Comparison of ENCODE assay signal across 16 mouse cellular contexts in genomic region chr12:29124079-29124668, GRCm38 (mm10).
A peak's percentile ranks its signal among the peaks of the same experiment; 100 is the strongest.
DNase-seq lines count a peak whose midpoint lies in the region; ATAC-seq and TF ChIP-seq lines count a peak whose summit lies in the region.
"Had no signal": no experiment of that assay in that cellular context is flagged by ENCODE, and none has a peak within 500 bp of the region (broad histone marks: within the 10 kb centered on the region; RNA-seq: fewer than 3 reads in every experiment).

No protein-coding gene starts in this region.

- DNase-seq in forebrain, embryonic 10.5 days (ENCODE audit: extremely low spot score, low spot score): no peak
- peak; percentile 25 for DNase-seq in layer of hippocampus, adult 9-10 months (ENCODE audit: low spot score)
- no peak for DNase-seq in layer of hippocampus, adult 11-12 months (ENCODE audit: low spot score)
- DNase-seq in hindbrain, postnatal 0 days (ENCODE audit: low spot score): peak; percentile 42
- no peak for DNase-seq in heart, adult 9 months (ENCODE audit: low spot score in 2 of 2)
- DNase-seq: cerebellum, adult 18-20 months; gastrocnemius, postnatal 36 days; kidney, postnatal 14 days; right cerebral cortex, postnatal 14 days; thymus, postnatal 4 days had no signal

- H3K9ac ChIP-seq in forebrain, embryonic 13.5 days: no peak overlapping the region; the same call in 1 of the 2 replicates
- no peak overlapping the region for H3K9ac ChIP-seq in hindbrain, postnatal 0 days (replicated peaks; ENCODE audit: low read length)
- no peak overlapping the region for H3K9ac ChIP-seq in neural tube, embryonic 14.5 days (replicated peaks; ENCODE audit: low read depth, low read length)
- H3K9ac ChIP-seq: embryonic facial prominence, embryonic 13.5 days; liver, embryonic 12.5 days had no signal

- peak overlapping the region; percentile 37 for H3K27ac ChIP-seq in forebrain, embryonic 13.5 days
- H3K27ac ChIP-seq in forebrain, embryonic 10.5 days: no peak overlapping the region
- peak overlapping the region; percentile 48; the same call in 1 of the 2 replicates for H3K27ac ChIP-seq in hindbrain, postnatal 0 days
- peak overlapping the region; percentile 85 for H3K27ac ChIP-seq in neural tube, embryonic 14.5 days (ENCODE audit: low read depth, low read length)
- H3K27ac ChIP-seq: embryonic facial prominence, embryonic 13.5 days; liver, embryonic 12.5 days had no signal

- H3K36me3 ChIP-seq in forebrain, embryonic 13.5 days (ENCODE audit: poor library complexity, severe bottlenecking): no peaks in the 10 kb centered on the region
- H3K36me3 ChIP-seq in forebrain, embryonic 10.5 days (replicated peaks): no peaks in the 10 kb centered on the region
- H3K36me3 ChIP-seq in hindbrain, postnatal 0 days (ENCODE audit: insufficient read depth, low read length): no peaks in the 10 kb centered on the region
- H3K36me3 ChIP-seq in neural tube, embryonic 14.5 days (ENCODE audit: control insufficient read depth, insufficient read depth, low read length): no peaks in the 10 kb centered on the region
- H3K36me3 ChIP-seq: embryonic facial prominence, embryonic 13.5 days; liver, embryonic 12.5 days had no signal

- ATAC-seq in forebrain, embryonic 13.5 days: no peak
- ATAC-seq in hindbrain, postnatal 0 days: no peak
- ATAC-seq in neural tube, embryonic 14.5 days (ENCODE audit: low read depth): peak; percentile 73
- ATAC-seq: inflammation-experienced regulatory T-cells, adult 6 months; liver, embryonic 12.5 days had no signal

- no peaks in the 10 kb centered on the region for H3K27me3 ChIP-seq in forebrain, embryonic 13.5 days
- no peaks in the 10 kb centered on the region for H3K27me3 ChIP-seq in forebrain, embryonic 10.5 days (ENCODE audit: poor library complexity, severe bottlenecking)
- no peaks in the 10 kb centered on the region for H3K27me3 ChIP-seq in hindbrain, postnatal 0 days (ENCODE audit: insufficient read depth, low read length)
- H3K27me3 ChIP-seq in neural tube, embryonic 14.5 days (ENCODE audit: control insufficient read depth, insufficient read depth, low read length): no peaks in the 10 kb centered on the region
- H3K27me3 ChIP-seq: embryonic facial prominence, embryonic 13.5 days; liver, embryonic 12.5 days; megakaryocyte, embryonic 14.5 days had no signal

- H3K4me1 ChIP-seq in forebrain, embryonic 13.5 days: peaks cover 29% of the 10 kb centered on the region
- peaks cover 15% of the 10 kb centered on the region for H3K4me1 ChIP-seq in forebrain, embryonic 10.5 days
- peaks cover 7% of the 10 kb centered on the region; the same call in 1 of the 2 replicates for H3K4me1 ChIP-seq in hindbrain, postnatal 0 days (ENCODE audit: insufficient read depth, low read length)
- peaks cover 28% of the 10 kb centered on the region for H3K4me1 ChIP-seq in neural tube, embryonic 14.5 days (ENCODE audit: control insufficient read depth, insufficient read depth, low read length)
- H3K4me1 ChIP-seq: embryonic facial prominence, embryonic 13.5 days; liver, embryonic 12.5 days; megakaryocyte, embryonic 14.5 days had no signal

- no peak overlapping the region for H3K4me3 ChIP-seq in forebrain, embryonic 13.5 days
- H3K4me3 ChIP-seq in forebrain, embryonic 10.5 days: no peak overlapping the region
- H3K4me3 ChIP-seq in hindbrain, postnatal 0 days (ENCODE audit: low read length): no peak overlapping the region
- H3K4me3 ChIP-seq in neural tube, embryonic 14.5 days (ENCODE audit: low read depth, low read length): no peak overlapping the region
- H3K4me3 ChIP-seq: embryonic facial prominence, embryonic 13.5 days; liver, embryonic 12.5 days; megakaryocyte, embryonic 14.5 days had no signal

- no peak overlapping the region for H3K4me2 ChIP-seq in forebrain, embryonic 13.5 days
- H3K4me2 ChIP-seq in hindbrain, postnatal 0 days (ENCODE audit: low read depth, low read length): no peak overlapping the region
- no peak overlapping the region for H3K4me2 ChIP-seq in neural tube, embryonic 14.5 days (ENCODE audit: low read depth, low read length)
- H3K4me2 ChIP-seq: embryonic facial prominence, embryonic 13.5 days; liver, embryonic 12.5 days had no signal

- 73% methylated on average over 7 of the region's 7 CpGs for WGBS in forebrain, embryonic 13.5 days
- WGBS in forebrain, embryonic 10.5 days: 83% methylated on average over 7 of the region's 7 CpGs
- 55% methylated on average over 7 of the region's 7 CpGs for WGBS in hindbrain, postnatal 0 days
- 22% methylated on average over 7 of the region's 7 CpGs for WGBS in neural tube, embryonic 14.5 days

- no peaks in the 10 kb centered on the region for H3K9me3 ChIP-seq in forebrain, embryonic 13.5 days (replicated peaks)
- H3K9me3 ChIP-seq in forebrain, embryonic 10.5 days: no peaks in the 10 kb centered on the region
- H3K9me3 ChIP-seq in hindbrain, postnatal 0 days (ENCODE audit: low read length): no peaks in the 10 kb centered on the region
- H3K9me3 ChIP-seq in neural tube, embryonic 14.5 days (ENCODE audit: control insufficient read depth, low read length): no peaks in the 10 kb centered on the region
- H3K9me3 ChIP-seq: embryonic facial prominence, embryonic 13.5 days; liver, embryonic 12.5 days; megakaryocyte, embryonic 14.5 days had no signal

- no peak for TF ChIP-seq CTCF in hindbrain, postnatal 0 days (IDR thresholded peaks at IDR 0.05; ENCODE audit: low read depth)

Comparison
In these comparisons a context has a peak if more than half of its experiments do, and no peak if none do; other contexts are left out.
1. DNase-seq: peak in layer of hippocampus, adult 9-10 months (single experiment) and hindbrain, postnatal 0 days (single experiment); none in forebrain, embryonic 10.5 days (single experiment), layer of hippocampus, adult 11-12 months (single experiment) and heart, adult 9 months (0 of 2).